Mouse (Mus musculus): ENCODE results near the gene Slc30a10.

DNA sequence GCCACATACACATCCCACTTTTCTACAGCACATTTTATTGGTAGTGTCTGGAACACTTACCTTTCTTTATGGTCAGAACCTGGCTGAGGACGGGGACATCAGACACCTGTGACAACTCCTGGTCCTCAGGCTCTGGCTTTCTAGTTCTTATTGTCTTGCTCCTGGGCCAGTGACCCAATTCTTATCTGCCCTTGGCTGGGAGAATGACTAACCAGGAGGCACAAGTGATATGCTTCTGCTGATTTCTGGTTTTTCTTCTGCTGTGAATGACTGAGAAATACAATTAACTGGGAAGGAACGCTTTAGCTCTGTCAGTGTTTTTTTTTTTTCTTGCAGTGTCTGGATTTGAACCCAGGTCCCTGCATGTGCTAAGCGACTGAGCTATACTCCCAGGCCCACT is 3.2 kb upstream of the Slc30a10 start:
- TF ChIP-seq CTCF (IDR thresholded peaks at IDR 0.05) (no peak), EP300 (IDR thresholded peaks at IDR 0.05) (no peak)
